Mouse (Mus musculus) kidney, adult 2 months (tissue): ENCODE data around the gene Glo1. TPM values are rescaled to one million over a fixed set of nuclear protein-coding genes. Genes with fewer than 3 reads are reported as not detected.

Experiments
- DNase-seq: peaks from one replicate; pipeline ENCODE4 v3.0.0; 2021
- H3K27ac ChIP-seq: fragments of 200-500 bp; 2 replicates; pipeline ENCODE4 v1.5.1; 2012; ENCODE audit warnings: low read depth, low read length, control low read depth, inconsistent platforms; ENCODE audit not compliant: insufficient read depth
- H3K27me3 ChIP-seq: fragments of 200-500 bp; replicated peaks from 2 replicates; pipeline ENCODE4 v1.6.1; 2012; ENCODE audit warnings: mild to moderate bottlenecking, moderate library complexity, low read length, inconsistent platforms; ENCODE audit not compliant: control insufficient read depth, insufficient read depth
- H3K36me3 ChIP-seq: fragments of 200-500 bp; 2 replicates; pipeline ENCODE4 v1.6.1; 2012; ENCODE audit warnings: mild to moderate bottlenecking, moderate library complexity, low read length, inconsistent platforms; ENCODE audit not compliant: control insufficient read depth, insufficient read depth
- H3K4me1 ChIP-seq: fragments of 200-500 bp; 2 replicates; pipeline ENCODE4 v1.6.1; 2011; ENCODE audit warnings: low read length; ENCODE audit not compliant: control insufficient read depth, insufficient read depth
- H3K4me3 ChIP-seq: fragments of 200-500 bp; 2 replicates; pipeline ENCODE4 v1.5.1; 2011; ENCODE audit warnings: mild to moderate bottlenecking, low read depth, low read length, control low read depth; ENCODE audit not compliant: insufficient read depth
- CTCF ChIP-seq: fragments of 200-500 bp; conservative IDR thresholded peaks from 2 replicates; pipeline ENCODE4 v1.5.1; 2011; ENCODE audit warnings: low read depth, mild to moderate bottlenecking, control low read depth, low read length, moderate library complexity, mixed read lengths; ENCODE audit not compliant: insufficient read depth, insufficient read length
- POLR2A ChIP-seq: fragments of 200-500 bp; IDR thresholded peaks from one replicate; pipeline ENCODE4 v1.6.1; 2011; ENCODE audit warnings: low read depth, low read length, control low read depth
- WGBS: fragments of 180-500 bp; shearing (Covaris S2); methylation state at CpG from one replicate; pipeline ENCODE4 v1.1.7; 2018; 5-methylcytosine and 5-hydroxymethylcytosine counted together
- polyA plus RNA-seq: library from polyadenylated mRNA; depleted of rRNA; stranded (reverse); fragments of >200 nt; gene quantifications from 2 replicates; pipeline ENCODE4 v1.2.3, GENCODE M21; 2012; rRNA removed

Gene Glo1
- polyA plus RNA-seq, 1 experiment, result 89.0 TPM

GRCm38 (mm10) chr17:30539098-30539497, 87.6 kb downstream of the Glo1 start:
- TF ChIP-seq CTCF (no peak), POLR2A (no peak)
- H3K36me3 ChIP-seq, result no peaks in the 10 kb centered on the region
- no peak overlapping the region for H3K27ac ChIP-seq
- H3K27me3 ChIP-seq, result no peaks in the 10 kb centered on the region
- WGBS, result 27% methylated on average over 8 of the region's 8 CpGs
- no peak overlapping the region for H3K4me3 ChIP-seq
- peak; percentile 76 for DNase-seq
- H3K4me1 ChIP-seq, result peaks cover 5% of the 10 kb centered on the region

DNA sequence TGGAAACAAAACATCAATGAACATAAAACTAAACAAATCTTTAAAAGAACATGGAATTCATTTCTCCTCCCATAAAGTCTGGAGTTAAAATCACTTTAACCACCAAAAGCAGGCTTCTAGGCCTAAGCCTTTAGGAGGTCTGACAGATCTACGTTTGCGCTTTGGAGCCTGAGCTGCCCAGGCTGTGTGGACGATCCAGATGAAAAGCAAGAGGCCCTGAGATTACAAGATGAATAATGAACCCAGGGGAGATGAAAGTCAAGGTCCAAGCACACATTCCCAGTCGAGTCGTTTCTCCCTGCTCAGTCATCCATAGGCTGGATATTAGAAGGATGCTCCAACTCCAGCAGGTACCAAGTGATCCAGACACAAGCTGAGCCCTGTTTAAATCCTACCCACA, 90.0 kb downstream of the Glo1 start:
- 56% methylated on average over 5 of the region's 5 CpGs for WGBS
- Histone ChIP-seq H3K36me3 (no peaks in the 10 kb centered on the region), H3K4me1 (peaks cover 5% of the 10 kb centered on the region), H3K27ac (no peak overlapping the region), H3K4me3 (no peak overlapping the region), H3K27me3 (no peaks in the 10 kb centered on the region)
- DNase-seq, result no peak
- TF ChIP-seq POLR2A (no peak), CTCF (no peak)

Other genes with a start within 250 kb of the Glo1 start
- 21.9 and 25.6 TPM in 2 replicates for gene Btbd9, start 50.4 kb downstream of the Glo1 start, polyA plus RNA-seq
- 0.30 and 1.2 TPM in 2 replicates for gene Dnah8, start 2.5 kb downstream of the Glo1 start, polyA plus RNA-seq